Mouse (Mus musculus): ENCODE data around the gene Col26a1.

DNA sequence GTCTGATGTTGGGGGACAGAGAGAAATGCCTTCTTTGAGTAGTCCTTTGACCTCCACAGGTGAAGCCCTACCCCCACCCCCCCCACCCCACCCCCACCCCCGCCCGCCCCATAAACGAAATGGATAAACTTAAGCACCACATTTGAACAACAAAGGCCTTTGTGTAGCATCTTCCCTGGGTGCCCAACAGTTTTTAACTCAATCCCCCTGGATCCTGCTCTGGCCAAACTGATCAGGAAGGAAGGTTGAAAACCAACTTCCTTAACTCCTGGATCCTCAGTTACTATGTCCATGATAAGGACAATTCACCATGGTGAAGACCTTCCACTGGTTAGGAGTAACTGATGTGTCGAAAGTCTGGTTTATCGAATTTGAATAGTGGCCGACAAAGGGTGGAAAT is 103.1 kb downstream of the Col26a1 start:
- TF ChIP-seq GATA1 (IDR thresholded peaks at IDR 0.05; ENCODE audit: borderline replicate concordance, low read length): no peak
- TF ChIP-seq FLI1 (IDR thresholded peaks at IDR 0.05; ENCODE audit: low read length): no peak

Data from megakaryocyte, embryonic 14.5 days (primary cell).